In genomic region chr17:8388990-8389789, GRCm38 (mm10) we compare ENCODE assay signal across 9 mouse cellular contexts. TPM values are rescaled to one million over a fixed set of nuclear protein-coding genes. Genes with fewer than 3 reads are reported as not detected.
DNase-seq lines count a peak whose midpoint lies in the region; ATAC-seq and TF ChIP-seq lines count a peak whose summit lies in the region.
"Had no signal": no experiment of that assay in that cellular context is flagged by ENCODE, and none has a peak within 500 bp of the region (broad histone marks: within the 10 kb centered on the region; RNA-seq: fewer than 3 reads in every experiment).

No protein-coding gene starts in this region.

- ATAC-seq in lung, embryonic 14.5 days (ENCODE audit: insufficient read depth) = no peak
- ATAC-seq in embryonic facial prominence, embryonic 12.5 days (ENCODE audit: insufficient number of reproducible peaks, insufficient read depth, low FRiP score, low TSS enrichment) = no peak
- ATAC-seq in stomach, embryonic 16.5 days (ENCODE audit: insufficient read depth, low FRiP score) = no peak

- WGBS in lung, embryonic 14.5 days = 1% methylated on average over 28 of the region's 28 CpGs
- WGBS in embryonic facial prominence, embryonic 12.5 days = 2% methylated on average over 28 of the region's 28 CpGs
- under 1% methylated on average over 28 of the region's 28 CpGs for WGBS in limb, embryonic 10.5 days
- WGBS in stomach, embryonic 16.5 days = 2% methylated on average over 28 of the region's 28 CpGs

- no peaks in the 10 kb centered on the region for H3K4me1 ChIP-seq in lung, embryonic 14.5 days (ENCODE audit: insufficient read depth)
- H3K4me1 ChIP-seq in embryonic facial prominence, embryonic 12.5 days = peaks cover 11% of the 10 kb centered on the region; the same call in 1 of the 2 replicates
- peaks cover 48% of the 10 kb centered on the region for H3K4me1 ChIP-seq in limb, embryonic 10.5 days
- no peaks in the 10 kb centered on the region for H3K4me1 ChIP-seq in stomach, embryonic 16.5 days (ENCODE audit: control insufficient read depth, insufficient read depth, low read length)

- DNase-seq in lung, embryonic 14.5 days = no peak
- no peak for DNase-seq in lung, postnatal 14 days
- peak; percentile 73 for DNase-seq in limb, embryonic 10.5 days (ENCODE audit: low spot score)
- no peak for DNase-seq in adrenal gland, adult (ENCODE audit: inconsistent age in 2 of 2, low spot score in 1 of 2)
- no peak for DNase-seq in lung, postnatal 10 days
- no peak for DNase-seq in urinary bladder, postnatal 14 days (ENCODE audit: low spot score)
- DNase-seq: adrenal gland, adult 2 months had no signal

- peak overlapping the region; percentile 12; the same call in 1 of the 2 replicates for H3K4me3 ChIP-seq in lung, embryonic 14.5 days (ENCODE audit: low read depth, low read length)
- H3K4me3 ChIP-seq in embryonic facial prominence, embryonic 12.5 days = peak overlapping the region; percentile 10
- H3K4me3 ChIP-seq in limb, embryonic 10.5 days = peak overlapping the region; percentile 48
- H3K4me3 ChIP-seq in stomach, embryonic 16.5 days (replicated peaks; ENCODE audit: low read length) = 0 out of 2 replicates have a peak overlapping the region, but pooled peaks have one; percentile 9

- H3K4me2 ChIP-seq in lung, embryonic 14.5 days = peak overlapping the region; percentile 42
- peak overlapping the region; percentile 42 for H3K4me2 ChIP-seq in embryonic facial prominence, embryonic 12.5 days (replicated peaks)
- H3K4me2 ChIP-seq in stomach, embryonic 16.5 days (ENCODE audit: low read depth, low read length) = peak overlapping the region; percentile 20; the same call in 1 of the 2 replicates

- TF ChIP-seq CTCF in lung, embryonic 14.5 days (IDR thresholded peaks at IDR 0.05; ENCODE audit: low read depth) = no peak

- H3K9ac ChIP-seq in lung, embryonic 14.5 days = no peak overlapping the region
- H3K9ac ChIP-seq in embryonic facial prominence, embryonic 12.5 days = peak overlapping the region; percentile 24; the same call in 1 of the 2 replicates
- no peak overlapping the region for H3K9ac ChIP-seq in stomach, embryonic 16.5 days (ENCODE audit: low read length)

- H3K27ac ChIP-seq in lung, embryonic 14.5 days (ENCODE audit: low read depth) = no peak overlapping the region
- H3K27ac ChIP-seq in embryonic facial prominence, embryonic 12.5 days = no peak overlapping the region
- H3K27ac ChIP-seq in limb, embryonic 10.5 days = peak overlapping the region; percentile 83
- no peak overlapping the region for H3K27ac ChIP-seq in stomach, embryonic 16.5 days (ENCODE audit: low read length)

- peaks cover 46% of the 10 kb centered on the region for H3K27me3 ChIP-seq in lung, embryonic 14.5 days (ENCODE audit: insufficient read depth, low read length)
- H3K27me3 ChIP-seq in embryonic facial prominence, embryonic 12.5 days = peaks cover 41% of the 10 kb centered on the region
- H3K27me3 ChIP-seq in limb, embryonic 10.5 days (ENCODE audit: low read depth, poor library complexity, severe bottlenecking) = peaks cover 60% of the 10 kb centered on the region
- H3K27me3 ChIP-seq in stomach, embryonic 16.5 days (ENCODE audit: control insufficient read depth, insufficient read depth, low read length) = peaks cover 25% of the 10 kb centered on the region

- no peaks in the 10 kb centered on the region for H3K9me3 ChIP-seq in lung, embryonic 14.5 days (ENCODE audit: low read depth, low read length)
- no peaks in the 10 kb centered on the region for H3K9me3 ChIP-seq in embryonic facial prominence, embryonic 12.5 days
- no peaks in the 10 kb centered on the region for H3K9me3 ChIP-seq in limb, embryonic 10.5 days (replicated peaks)
- no peaks in the 10 kb centered on the region for H3K9me3 ChIP-seq in stomach, embryonic 16.5 days (replicated peaks; ENCODE audit: control insufficient read depth, low read length)

- H3K36me3 ChIP-seq in lung, embryonic 14.5 days (ENCODE audit: insufficient read depth) = no peaks in the 10 kb centered on the region
- no peaks in the 10 kb centered on the region for H3K36me3 ChIP-seq in embryonic facial prominence, embryonic 12.5 days
- no peaks in the 10 kb centered on the region for H3K36me3 ChIP-seq in limb, embryonic 10.5 days
- H3K36me3 ChIP-seq in stomach, embryonic 16.5 days (ENCODE audit: control insufficient read depth, insufficient read depth, low read length) = no peaks in the 10 kb centered on the region

RNA-seq across cellular contexts. Expression of gene T2, which starts 33.4 kb away (rescaled TPM):
- polyA plus RNA-seq in lung, embryonic 14.5 days (2014; fragmentation: Nextera tagmentation; extraction: Ambion mirVana) = 0.20 and 0.35 TPM in 2 replicates
- 0.93 and 1.2 TPM in 2 replicates for polyA plus RNA-seq in embryonic facial prominence, embryonic 12.5 days (2016; fragmentation: Nextera tagmentation; extraction: Ambion mirVana)
- polyA plus RNA-seq in limb, embryonic 10.5 days (2016; fragmentation: Nextera tagmentation; extraction: Ambion mirVana) = 0.75 and 1.1 TPM in 2 replicates
- polyA plus RNA-seq in stomach, embryonic 16.5 days (2015; fragmentation: Nextera tagmentation; extraction: Ambion mirVana) = 0.13 and 0.21 TPM in 2 replicates
- polyA plus RNA-seq: adrenal gland, adult 2 months had no signal

RNA-seq across cellular contexts. Expression of gene T, which starts 45.0 kb away (rescaled TPM):
- 0.34 and 0.45 TPM in 2 replicates for polyA plus RNA-seq in lung, embryonic 14.5 days (2014; fragmentation: Nextera tagmentation; extraction: Ambion mirVana)
- polyA plus RNA-seq in embryonic facial prominence, embryonic 12.5 days (2016; fragmentation: Nextera tagmentation; extraction: Ambion mirVana) = 0.88 and 0.95 TPM in 2 replicates
- 0.93 and 1.2 TPM in 2 replicates for polyA plus RNA-seq in limb, embryonic 10.5 days (2016; fragmentation: Nextera tagmentation; extraction: Ambion mirVana)
- 0.22 and 1.1 TPM in 2 replicates for polyA plus RNA-seq in stomach, embryonic 16.5 days (2015; fragmentation: Nextera tagmentation; extraction: Ambion mirVana)

RNA-seq across cellular contexts. Expression of gene Prr18, which starts 51.9 kb away (rescaled TPM):
- polyA plus RNA-seq in lung, embryonic 14.5 days (2014; fragmentation: Nextera tagmentation; extraction: Ambion mirVana) = 2.1 and 2.3 TPM in 2 replicates
- polyA plus RNA-seq in embryonic facial prominence, embryonic 12.5 days (2016; fragmentation: Nextera tagmentation; extraction: Ambion mirVana) = 0.58 and 1.1 TPM in 2 replicates
- polyA plus RNA-seq in limb, embryonic 10.5 days (2016; fragmentation: Nextera tagmentation; extraction: Ambion mirVana) = 0.29 and 0.31 TPM in 2 replicates
- 0.15 and 0.31 TPM in 2 replicates for polyA plus RNA-seq in stomach, embryonic 16.5 days (2015; fragmentation: Nextera tagmentation; extraction: Ambion mirVana)
